Mouse (Mus musculus): ENCODE measurements around the gene AI467606. TPM values are rescaled to one million over a fixed set of nuclear protein-coding genes. Genes with fewer than 3 reads are reported as not detected.

AI467606 gene
- polyA plus RNA-seq, 1 experiment from 2014 or later: 1.4 TPM

- H3K27ac ChIP-seq (ENCODE audit: low read depth, low read length): no peak overlapping the region
- H3K9me3 ChIP-seq (ENCODE audit: control insufficient read depth, low read length): no peaks in the 10 kb centered on the region
- H3K4me2 ChIP-seq (ENCODE audit: low read depth, low read length): no peak overlapping the region
- WGBS: 86% methylated on average over 6 of the region's 6 CpGs
- no peaks in the 10 kb centered on the region for H3K27me3 ChIP-seq (ENCODE audit: control insufficient read depth, insufficient read depth, low read length)
- ATAC-seq (ENCODE audit: low read depth): no peak
- H3K36me3 ChIP-seq (ENCODE audit: control insufficient read depth, insufficient read depth, low read length): no peaks in the 10 kb centered on the region
- no peak overlapping the region for H3K9ac ChIP-seq (replicated peaks; ENCODE audit: low read depth, low read length)
- H3K4me3 ChIP-seq (ENCODE audit: low read depth, low read length): no peak overlapping the region
- H3K4me1 ChIP-seq (ENCODE audit: control insufficient read depth, insufficient read depth, low read length): no peaks in the 10 kb centered on the region
Observed at GRCm38 (mm10) chr7:127102148-127102547, 11.0 kb downstream of the AI467606 start.

- Histone ChIP-seq H3K27ac (ENCODE audit: low read depth, low read length) (no peak overlapping the region), H3K27me3 (ENCODE audit: control insufficient read depth, insufficient read depth, low read length) (no peaks in the 10 kb centered on the region), H3K9ac (replicated peaks; ENCODE audit: low read depth, low read length) (no peak overlapping the region), H3K4me3 (ENCODE audit: low read depth, low read length) (no peak overlapping the region), H3K4me1 (ENCODE audit: control insufficient read depth, insufficient read depth, low read length) (no peaks in the 10 kb centered on the region), H3K36me3 (ENCODE audit: control insufficient read depth, insufficient read depth, low read length) (no peaks in the 10 kb centered on the region), H3K4me2 (ENCODE audit: low read depth, low read length) (no peak overlapping the region), H3K9me3 (ENCODE audit: control insufficient read depth, low read length) (no peaks in the 10 kb centered on the region)
- ATAC-seq (ENCODE audit: low read depth): no peak
- WGBS: 71% methylated on average over 6 of the region's 6 CpGs
Observed at GRCm38 (mm10) chr7:127103960-127104359, 12.8 kb downstream of the AI467606 start.

- no peak overlapping the region for H3K4me3 ChIP-seq (ENCODE audit: low read depth, low read length)
- no peaks in the 10 kb centered on the region for H3K27me3 ChIP-seq (ENCODE audit: control insufficient read depth, insufficient read depth, low read length)
- ATAC-seq (ENCODE audit: low read depth): peak; percentile 86
Observed at GRCm38 (mm10) chr7:127104560-127105332, 13.6 kb downstream of the AI467606 start.

GRCm38 (mm10) chr7:127105551-127105950 lies 14.4 kb downstream of the AI467606 start:
- Histone ChIP-seq H3K4me3 (ENCODE audit: low read depth, low read length) (no peak overlapping the region), H3K4me1 (ENCODE audit: control insufficient read depth, insufficient read depth, low read length) (no peaks in the 10 kb centered on the region), H3K9ac (replicated peaks; ENCODE audit: low read depth, low read length) (no peak overlapping the region), H3K36me3 (ENCODE audit: control insufficient read depth, insufficient read depth, low read length) (no peaks in the 10 kb centered on the region), H3K27ac (ENCODE audit: low read depth, low read length) (no peak overlapping the region), H3K4me2 (ENCODE audit: low read depth, low read length) (no peak overlapping the region), H3K27me3 (ENCODE audit: control insufficient read depth, insufficient read depth, low read length) (no peaks in the 10 kb centered on the region), H3K9me3 (ENCODE audit: control insufficient read depth, low read length) (no peaks in the 10 kb centered on the region)
- 70% methylated on average over 7 of the region's 7 CpGs for WGBS
- ATAC-seq (ENCODE audit: low read depth): no peak

More at GRCm38 (mm10) chr7:127104560-127105332, 13.6 kb downstream of the AI467606 start:
- no peaks in the 10 kb centered on the region for H3K36me3 ChIP-seq (ENCODE audit: control insufficient read depth, insufficient read depth, low read length)
- WGBS: 13% methylated on average over 17 of the region's 17 CpGs
- H3K27ac ChIP-seq (ENCODE audit: low read depth, low read length): no peak overlapping the region
- no peaks in the 10 kb centered on the region for H3K9me3 ChIP-seq (ENCODE audit: control insufficient read depth, low read length)
- H3K4me2 ChIP-seq (ENCODE audit: low read depth, low read length): peak overlapping the region; percentile 34
- H3K4me1 ChIP-seq (ENCODE audit: control insufficient read depth, insufficient read depth, low read length): no peaks in the 10 kb centered on the region
- H3K9ac ChIP-seq (replicated peaks; ENCODE audit: low read depth, low read length): peak overlapping the region; percentile 39

GRCm38 (mm10) chr7:127110239-127111007 lies 19.3 kb downstream of the AI467606 start:
- Histone ChIP-seq H3K4me2 (ENCODE audit: low read depth, low read length) (no peak overlapping the region), H3K36me3 (ENCODE audit: control insufficient read depth, insufficient read depth, low read length) (no peaks in the 10 kb centered on the region), H3K27ac (ENCODE audit: low read depth, low read length) (no peak overlapping the region), H3K9ac (replicated peaks; ENCODE audit: low read depth, low read length) (no peak overlapping the region), H3K4me3 (ENCODE audit: low read depth, low read length) (no peak overlapping the region), H3K9me3 (ENCODE audit: control insufficient read depth, low read length) (no peaks in the 10 kb centered on the region), H3K27me3 (ENCODE audit: control insufficient read depth, insufficient read depth, low read length) (no peaks in the 10 kb centered on the region), H3K4me1 (ENCODE audit: control insufficient read depth, insufficient read depth, low read length) (no peaks in the 10 kb centered on the region)
- ATAC-seq (ENCODE audit: low read depth): peak; percentile 60; the same call in 1 of the 2 replicates
- WGBS: 49% methylated on average over 18 of the region's 18 CpGs

- Histone ChIP-seq H3K9me3 (ENCODE audit: control insufficient read depth, low read length) (no peaks in the 10 kb centered on the region), H3K4me2 (ENCODE audit: low read depth, low read length) (no peak overlapping the region), H3K4me1 (ENCODE audit: control insufficient read depth, insufficient read depth, low read length) (no peaks in the 10 kb centered on the region), H3K27me3 (ENCODE audit: control insufficient read depth, insufficient read depth, low read length) (no peaks in the 10 kb centered on the region), H3K4me3 (ENCODE audit: low read depth, low read length) (no peak overlapping the region), H3K9ac (replicated peaks; ENCODE audit: low read depth, low read length) (no peak overlapping the region), H3K27ac (ENCODE audit: low read depth, low read length) (no peak overlapping the region), H3K36me3 (ENCODE audit: control insufficient read depth, insufficient read depth, low read length) (no peaks in the 10 kb centered on the region)
- no peak for ATAC-seq (ENCODE audit: low read depth)
- 42% methylated on average over 6 of the region's 6 CpGs for WGBS
Observed at GRCm38 (mm10) chr7:127111461-127111860, 20.3 kb downstream of the AI467606 start.

- Histone ChIP-seq H3K4me3 (ENCODE audit: low read depth, low read length) (no peak overlapping the region), H3K9ac (replicated peaks; ENCODE audit: low read depth, low read length) (no peak overlapping the region), H3K4me1 (ENCODE audit: control insufficient read depth, insufficient read depth, low read length) (no peaks in the 10 kb centered on the region), H3K9me3 (ENCODE audit: control insufficient read depth, low read length) (no peaks in the 10 kb centered on the region), H3K27ac (ENCODE audit: low read depth, low read length) (no peak overlapping the region), H3K4me2 (ENCODE audit: low read depth, low read length) (no peak overlapping the region), H3K27me3 (ENCODE audit: control insufficient read depth, insufficient read depth, low read length) (no peaks in the 10 kb centered on the region), H3K36me3 (ENCODE audit: control insufficient read depth, insufficient read depth, low read length) (no peaks in the 10 kb centered on the region)
- 89% methylated on average over 12 of the region's 12 CpGs for WGBS
- ATAC-seq (ENCODE audit: low read depth): no peak
Observed at GRCm38 (mm10) chr7:127112251-127112841, 21.2 kb downstream of the AI467606 start.

- Histone ChIP-seq H3K9me3 (ENCODE audit: control insufficient read depth, low read length) (no peaks in the 10 kb centered on the region), H3K4me2 (ENCODE audit: low read depth, low read length) (no peak overlapping the region), H3K27ac (ENCODE audit: low read depth, low read length) (no peak overlapping the region), H3K36me3 (ENCODE audit: control insufficient read depth, insufficient read depth, low read length) (no peaks in the 10 kb centered on the region), H3K9ac (replicated peaks; ENCODE audit: low read depth, low read length) (no peak overlapping the region), H3K4me1 (ENCODE audit: control insufficient read depth, insufficient read depth, low read length) (no peaks in the 10 kb centered on the region), H3K4me3 (ENCODE audit: low read depth, low read length) (no peak overlapping the region), H3K27me3 (ENCODE audit: control insufficient read depth, insufficient read depth, low read length) (no peaks in the 10 kb centered on the region)
- no peak for ATAC-seq (ENCODE audit: low read depth)
- 54% methylated on average over 9 of the region's 9 CpGs for WGBS
Observed at GRCm38 (mm10) chr7:127112921-127113597, 21.9 kb downstream of the AI467606 start.
